14 mouse cellular contexts compared by ENCODE assay signal in the genomic region with DNA sequence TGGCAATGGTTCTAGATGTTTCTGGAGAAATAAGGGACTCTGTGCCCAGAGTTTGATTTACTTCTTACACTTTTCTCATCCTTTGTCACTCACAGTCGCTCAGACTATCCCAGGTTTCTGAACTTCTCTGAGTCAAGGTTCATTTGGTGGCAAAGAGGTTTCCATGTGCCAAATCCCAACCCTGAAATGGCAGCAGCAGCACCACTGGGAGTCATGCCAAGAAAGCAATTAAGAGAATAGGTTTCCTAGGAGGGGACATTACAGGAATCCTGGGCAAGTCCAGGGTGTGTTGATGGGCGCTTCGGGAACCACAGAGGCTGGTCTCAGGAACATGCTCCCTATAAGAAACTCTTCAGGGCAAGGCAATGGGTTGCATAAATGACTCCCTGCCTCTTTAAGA. TPM values are rescaled to one million over a fixed set of nuclear protein-coding genes. Genes with fewer than 3 reads are reported as not detected.
DNase-seq lines count a peak whose midpoint lies in the region; ATAC-seq and TF ChIP-seq lines count a peak whose summit lies in the region.
"Had no signal": no experiment of that assay in that cellular context is flagged by ENCODE, and none has a peak within 500 bp of the region (broad histone marks: within the 10 kb centered on the region; RNA-seq: fewer than 3 reads in every experiment).

No protein-coding gene starts in this region.

- H3K9me3 ChIP-seq in kidney, embryonic 15.5 days (replicated peaks), result no peaks in the 10 kb centered on the region
- H3K9me3 ChIP-seq: limb, embryonic 12.5 days had no signal

- H3K4me3 ChIP-seq in kidney, adult 2 months (ENCODE audit: insufficient read depth, low read depth, low read length), result no peak overlapping the region
- H3K4me3 ChIP-seq in kidney, embryonic 15.5 days (replicated peaks), result no peak overlapping the region
- H3K4me3 ChIP-seq: limb, embryonic 12.5 days had no signal

- WGBS in kidney, adult 2 months, result 42% methylated on average over 3 of the region's 3 CpGs
- WGBS in kidney, embryonic 15.5 days, result 84% methylated on average over 3 of the region's 3 CpGs

- H3K36me3 ChIP-seq in kidney, adult 2 months (ENCODE audit: control insufficient read depth, insufficient read depth, low read length), result no peaks in the 10 kb centered on the region
- H3K36me3 ChIP-seq in kidney, embryonic 15.5 days, result 0 out of 2 replicates have a peak, but pooled peaks cover 2% of the 10 kb centered on the region

- H3K27me3 ChIP-seq in kidney, adult 2 months (replicated peaks; ENCODE audit: control insufficient read depth, insufficient read depth, low read length), result no peaks in the 10 kb centered on the region
- H3K27me3 ChIP-seq in kidney, embryonic 15.5 days, result no peaks in the 10 kb centered on the region
- H3K27me3 ChIP-seq: limb, embryonic 12.5 days had no signal

- no peak for ATAC-seq in cerebellum, adult (ENCODE audit: insufficient number of reproducible peaks, low FRiP score, low TSS enrichment)
- no peak for ATAC-seq in kidney, embryonic 15.5 days (replicated peaks; ENCODE audit: low FRiP score)
- ATAC-seq: inflammation-experienced regulatory T-cells, adult 6 months had no signal

- TF ChIP-seq CTCF in kidney, adult 2 months (conservative IDR thresholded peaks at IDR 0.05; ENCODE audit: insufficient read depth, insufficient read length, low read depth, low read length), result no peak

- no peak overlapping the region for H3K27ac ChIP-seq in kidney, adult 2 months (ENCODE audit: insufficient read depth, low read depth, low read length)
- H3K27ac ChIP-seq in kidney, embryonic 15.5 days, result no peak overlapping the region
- H3K27ac ChIP-seq: limb, embryonic 12.5 days had no signal

- DNase-seq in cerebellum, postnatal 10 days, result peak; percentile 59 to 61
- peak; percentile 85 for DNase-seq in kidney, adult 2 months
- peak; percentile 25 for DNase-seq in retina, postnatal 1 day
- no peak for DNase-seq in retina, embryonic 14.5 days (ENCODE audit: low spot score)
- DNase-seq in MN1 (ENCODE audit: low spot score), result no peak
- DNase-seq in urinary bladder, postnatal 14 days (ENCODE audit: low spot score), result no peak
- DNase-seq: cerebellum, adult 18-20 months; lung, adult 18-20 months; right cerebral cortex, postnatal 25 days; thymus, postnatal 25 days had no signal

- no peak overlapping the region for H3K9ac ChIP-seq in kidney, embryonic 15.5 days
- H3K9ac ChIP-seq: limb, embryonic 12.5 days had no signal

- TF ChIP-seq POLR2A in kidney, adult 2 months (IDR thresholded peaks at IDR 0.05; ENCODE audit: low read depth, low read length), result no peak

- H3K4me2 ChIP-seq in kidney, embryonic 15.5 days, result no peak overlapping the region
- H3K4me2 ChIP-seq: limb, embryonic 12.5 days had no signal

- H3K4me1 ChIP-seq in kidney, adult 2 months (ENCODE audit: control insufficient read depth, insufficient read depth, low read length), result peaks cover 4% of the 10 kb centered on the region
- 0 out of 2 replicates have a peak, but pooled peaks cover 6% of the 10 kb centered on the region for H3K4me1 ChIP-seq in kidney, embryonic 15.5 days
- H3K4me1 ChIP-seq: limb, embryonic 12.5 days had no signal

RNA-seq across cellular contexts. Expression of a gene that starts 26.6 kb away (rescaled TPM):
- 6.2 and 7.3 TPM in 2 replicates for polyA plus RNA-seq in kidney, adult 2 months (2012; rRNA removed)
- 6.8 and 8.0 TPM in 2 replicates for polyA plus RNA-seq in kidney, embryonic 15.5 days (2015; fragmentation: Nextera tagmentation; extraction: Ambion mirVana)
- polyA plus RNA-seq: inflammation-experienced regulatory T-cells, adult 6 months had no signal

RNA-seq across cellular contexts. Expression of a gene that starts 46.7 kb away (rescaled TPM):
- 0.83 and 1.7 TPM in 2 replicates for polyA plus RNA-seq in kidney, adult 2 months (2012; rRNA removed)
- 0.58 and 1.8 TPM in 2 replicates for polyA plus RNA-seq in kidney, embryonic 15.5 days (2015; fragmentation: Nextera tagmentation; extraction: Ambion mirVana)

Comparison
In these comparisons a context has a peak if more than half of its experiments do, and no peak if none do; other contexts are left out.
1. DNase-seq: peak in cerebellum, postnatal 10 days (2 of 2), kidney, adult 2 months (single experiment) and retina, postnatal 1 day (single experiment); none in retina, embryonic 14.5 days (single experiment), MN1 (single experiment) and urinary bladder, postnatal 14 days (single experiment).